Mouse (Mus musculus): ENCODE results near the gene Maco1.

DNA sequence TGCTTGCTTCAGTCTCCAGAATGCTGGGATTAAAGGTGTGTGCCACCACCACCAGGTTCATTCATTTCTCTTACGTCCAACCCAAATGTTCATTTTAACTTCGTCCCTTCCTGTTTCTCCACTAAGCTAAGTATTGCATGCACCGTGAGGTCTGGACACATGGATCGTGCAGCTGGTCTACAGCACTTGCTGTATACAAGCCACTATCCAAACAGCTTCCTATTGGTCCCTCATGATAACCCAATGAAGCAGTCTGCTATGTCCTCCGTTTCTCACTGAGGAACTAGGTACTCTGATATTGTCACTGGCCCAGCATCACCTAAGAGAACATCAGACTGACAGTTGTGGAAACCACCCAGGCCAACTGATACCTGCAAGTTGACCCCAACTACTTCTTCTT is 12.6 kb upstream of the Maco1 start:
- no peak for TF ChIP-seq CTCF (IDR thresholded peaks at IDR 0.05; ENCODE audit: control insufficient read depth, insufficient read depth, insufficient read length)
- TF ChIP-seq CEBPB (IDR thresholded peaks at IDR 0.05; ENCODE audit: low read depth), result no peak
- no peak for TF ChIP-seq MYOD1 (IDR thresholded peaks at IDR 0.05; ENCODE audit: control insufficient read depth, insufficient read length, low read depth)
